Mouse (Mus musculus): Measurements from ENCODE around the gene Rtkn2. TPM values are rescaled to one million over a fixed set of nuclear protein-coding genes. Genes with fewer than 3 reads are reported as not detected.

Rtkn2 gene
- total and polyA plus RNA-seq, 3 experiments, result 0.11 TPM; not detected in 2

GRCm38 (mm10) chr10:67984271-67984943 is 5.0 kb downstream of the Rtkn2 start:
- Histone ChIP-seq H3K36me3 (replicated peaks) (no peaks in the 10 kb centered on the region), H3K4me3 (ENCODE audit: low read depth, low read length) (no peak overlapping the region), H3K9me3 (replicated peaks) (peaks cover 51% of the 10 kb centered on the region), H3K4me1 (ENCODE audit: insufficient read depth, low read depth, low read length) (no peaks in the 10 kb centered on the region), H3K27me3 (ENCODE audit: insufficient read depth, low read length) (no peaks in the 10 kb centered on the region)
- ATAC-seq (ENCODE audit: extremely low read depth, insufficient number of reproducible peaks, low FRiP score, poor library complexity, severe bottlenecking) (no peak), DNase-seq (ENCODE audit: low spot score) (no peak)
- TF ChIP-seq CTCF (IDR thresholded peaks at IDR 0.05; ENCODE audit: low read depth, low read length) (no peak), TAL1 (conservative IDR thresholded peaks at IDR 0.05; ENCODE audit: low read depth, low read length) (no peak), GATA2 (IDR thresholded peaks at IDR 0.05; ENCODE audit: borderline replicate concordance, low read depth, low read length) (no peak), POLR2AphosphoS5 (IDR thresholded peaks at IDR 0.05; ENCODE audit: insufficient replicate concordance, low read depth, low read length) (no peak), GATA1 (IDR thresholded peaks at IDR 0.05; ENCODE audit: borderline replicate concordance, low read length) (no peak)

DNA sequence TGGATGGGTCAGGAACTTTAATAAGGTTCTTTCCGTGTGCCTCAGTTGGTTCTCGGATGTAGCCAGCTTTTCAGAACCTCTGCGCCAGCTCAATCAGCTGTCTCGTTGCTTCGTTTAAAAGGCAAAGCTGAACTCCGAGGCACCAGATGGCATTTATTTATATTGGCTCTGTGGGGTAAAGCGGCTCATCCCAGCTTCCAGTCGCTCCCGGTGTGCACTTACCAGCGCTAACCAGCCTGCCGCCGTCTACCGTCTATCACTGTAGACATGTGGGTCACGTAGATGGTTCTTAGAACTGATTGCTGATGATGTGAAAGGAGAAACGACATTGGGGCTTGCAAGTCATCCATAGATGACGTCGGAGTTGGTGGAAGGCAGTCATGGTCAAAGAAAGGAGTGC is 5.7 kb downstream of the Rtkn2 start:
- DNase-seq (ENCODE audit: low spot score) (no peak), ATAC-seq (ENCODE audit: extremely low read depth, insufficient number of reproducible peaks, low FRiP score, poor library complexity, severe bottlenecking) (no peak)
- Histone ChIP-seq H3K4me1 (ENCODE audit: insufficient read depth, low read depth, low read length) (no peaks in the 10 kb centered on the region), H3K36me3 (replicated peaks) (no peaks in the 10 kb centered on the region), H3K27me3 (ENCODE audit: insufficient read depth, low read length) (no peaks in the 10 kb centered on the region), H3K4me3 (ENCODE audit: low read depth, low read length) (no peak overlapping the region), H3K9me3 (replicated peaks) (peaks cover 45% of the 10 kb centered on the region)
- TF ChIP-seq GATA2 (IDR thresholded peaks at IDR 0.05; ENCODE audit: borderline replicate concordance, low read depth, low read length) (no peak), POLR2AphosphoS5 (IDR thresholded peaks at IDR 0.05; ENCODE audit: insufficient replicate concordance, low read depth, low read length) (no peak), TAL1 (conservative IDR thresholded peaks at IDR 0.05; ENCODE audit: low read depth, low read length) (no peak), CTCF (IDR thresholded peaks at IDR 0.05; ENCODE audit: low read depth, low read length) (no peak), GATA1 (IDR thresholded peaks at IDR 0.05; ENCODE audit: borderline replicate concordance, low read length) (no peak)

- Histone ChIP-seq H3K27me3 (ENCODE audit: insufficient read depth, low read length) (no peaks in the 10 kb centered on the region), H3K4me3 (ENCODE audit: low read depth, low read length) (no peak overlapping the region), H3K4me1 (ENCODE audit: insufficient read depth, low read depth, low read length) (no peaks in the 10 kb centered on the region), H3K36me3 (replicated peaks) (no peaks in the 10 kb centered on the region), H3K9me3 (replicated peaks) (peaks cover 52% of the 10 kb centered on the region)
- DNase-seq (ENCODE audit: low spot score) (no peak), ATAC-seq (ENCODE audit: extremely low read depth, insufficient number of reproducible peaks, low FRiP score, poor library complexity, severe bottlenecking) (no peak)
- TF ChIP-seq POLR2AphosphoS5 (IDR thresholded peaks at IDR 0.05; ENCODE audit: insufficient replicate concordance, low read depth, low read length) (no peak), GATA2 (IDR thresholded peaks at IDR 0.05; ENCODE audit: borderline replicate concordance, low read depth, low read length) (no peak), CTCF (IDR thresholded peaks at IDR 0.05; ENCODE audit: low read depth, low read length) (no peak), TAL1 (conservative IDR thresholded peaks at IDR 0.05; ENCODE audit: low read depth, low read length) (no peak), GATA1 (IDR thresholded peaks at IDR 0.05; ENCODE audit: borderline replicate concordance, low read length) (no peak)
These were observed 16.0 kb downstream of the Rtkn2 start for GRCm38 (mm10) chr10:67995356-67995755.

DNA sequence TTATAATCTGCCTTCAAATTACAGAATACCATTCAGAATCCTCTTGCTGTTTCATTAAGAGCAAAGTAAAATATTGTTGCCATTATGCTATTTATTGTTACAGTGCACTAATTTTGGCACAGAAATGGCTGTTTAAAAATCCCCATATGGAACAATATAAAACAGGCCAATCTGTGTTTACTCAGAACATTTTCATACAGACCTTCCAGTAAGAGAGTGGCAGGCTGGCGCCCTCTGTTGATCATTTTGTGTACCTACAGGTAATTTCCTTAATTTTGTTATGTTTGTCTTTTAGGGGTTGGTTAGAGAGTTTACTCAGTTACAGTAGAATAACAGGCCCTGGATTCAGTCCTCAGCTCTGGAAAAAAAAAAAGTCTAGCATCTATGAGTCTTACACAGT is 16.8 kb downstream of the Rtkn2 start:
- DNase-seq (ENCODE audit: low spot score), result no peak
- H3K36me3 ChIP-seq (replicated peaks), result no peaks in the 10 kb centered on the region
- H3K4me1 ChIP-seq (ENCODE audit: insufficient read depth, low read depth, low read length), result no peaks in the 10 kb centered on the region
- ATAC-seq (ENCODE audit: extremely low read depth, insufficient number of reproducible peaks, low FRiP score, poor library complexity, severe bottlenecking), result no peak
- H3K4me3 ChIP-seq (ENCODE audit: low read depth, low read length), result no peak overlapping the region
- H3K9me3 ChIP-seq (replicated peaks), result peaks cover 46% of the 10 kb centered on the region
- H3K27me3 ChIP-seq (ENCODE audit: insufficient read depth, low read length), result no peaks in the 10 kb centered on the region
- no peak for TF ChIP-seq CTCF (IDR thresholded peaks at IDR 0.05; ENCODE audit: low read depth, low read length)
- TF ChIP-seq GATA2 (IDR thresholded peaks at IDR 0.05; ENCODE audit: borderline replicate concordance, low read depth, low read length), result no peak
- TF ChIP-seq GATA1 (IDR thresholded peaks at IDR 0.05; ENCODE audit: borderline replicate concordance, low read length), result no peak
- TF ChIP-seq TAL1 (conservative IDR thresholded peaks at IDR 0.05; ENCODE audit: low read depth, low read length), result no peak
- TF ChIP-seq POLR2AphosphoS5 (IDR thresholded peaks at IDR 0.05; ENCODE audit: insufficient replicate concordance, low read depth, low read length), result no peak

GRCm38 (mm10) chr10:67998116-67998635 is 18.8 kb downstream of the Rtkn2 start:
- no peak for TF ChIP-seq POLR2AphosphoS5 (IDR thresholded peaks at IDR 0.05; ENCODE audit: insufficient replicate concordance, low read depth, low read length)
- no peak for TF ChIP-seq CTCF (IDR thresholded peaks at IDR 0.05; ENCODE audit: low read depth, low read length)
- no peak for TF ChIP-seq GATA2 (IDR thresholded peaks at IDR 0.05; ENCODE audit: borderline replicate concordance, low read depth, low read length)
- no peak for TF ChIP-seq TAL1 (conservative IDR thresholded peaks at IDR 0.05; ENCODE audit: low read depth, low read length)
- TF ChIP-seq GATA1 (IDR thresholded peaks at IDR 0.05; ENCODE audit: borderline replicate concordance, low read length), result no peak
- no peak overlapping the region for H3K4me3 ChIP-seq (ENCODE audit: low read depth, low read length)
- ATAC-seq (ENCODE audit: extremely low read depth, insufficient number of reproducible peaks, low FRiP score, poor library complexity, severe bottlenecking) (no peak), DNase-seq (ENCODE audit: low spot score) (no peak)
- H3K27me3 ChIP-seq (ENCODE audit: insufficient read depth, low read length), result no peaks in the 10 kb centered on the region
- no peaks in the 10 kb centered on the region for H3K4me1 ChIP-seq (ENCODE audit: insufficient read depth, low read depth, low read length)
- no peaks in the 10 kb centered on the region for H3K36me3 ChIP-seq (replicated peaks)
- H3K9me3 ChIP-seq (replicated peaks), result peaks cover 52% of the 10 kb centered on the region

DNA sequence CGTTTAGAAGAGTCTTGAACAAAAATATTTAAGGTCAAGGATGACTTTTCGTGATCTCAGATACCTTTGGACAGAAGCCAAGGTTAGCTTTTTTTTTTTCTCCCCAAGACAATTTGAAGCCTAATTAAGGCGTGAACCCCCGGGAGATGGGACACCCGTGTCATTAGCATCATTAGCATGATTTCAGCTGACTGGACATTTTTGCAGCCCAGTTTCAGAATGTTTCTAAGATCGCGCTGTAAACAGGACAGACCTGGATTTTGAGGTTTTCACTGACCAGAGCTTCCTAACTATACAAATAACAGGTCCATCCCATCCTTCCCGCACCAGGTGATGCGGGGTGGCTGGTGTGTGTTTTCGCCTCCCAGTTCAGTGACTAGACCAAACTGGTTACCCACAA is 19.8 kb downstream of the Rtkn2 start:
- ATAC-seq (ENCODE audit: extremely low read depth, insufficient number of reproducible peaks, low FRiP score, poor library complexity, severe bottlenecking), result no peak
- TF ChIP-seq TAL1 (conservative IDR thresholded peaks at IDR 0.05; ENCODE audit: low read depth, low read length), result no peak
- TF ChIP-seq CTCF (IDR thresholded peaks at IDR 0.05; ENCODE audit: low read depth, low read length), result no peak
- TF ChIP-seq GATA1 (IDR thresholded peaks at IDR 0.05; ENCODE audit: borderline replicate concordance, low read length), result no peak
- no peak for TF ChIP-seq POLR2AphosphoS5 (IDR thresholded peaks at IDR 0.05; ENCODE audit: insufficient replicate concordance, low read depth, low read length)
- no peak for TF ChIP-seq GATA2 (IDR thresholded peaks at IDR 0.05; ENCODE audit: borderline replicate concordance, low read depth, low read length)
- H3K4me1 ChIP-seq (ENCODE audit: insufficient read depth, low read depth, low read length), result no peaks in the 10 kb centered on the region

More for the DNA sequence above, 19.8 kb downstream of the Rtkn2 start:
- no peak for DNase-seq (ENCODE audit: low spot score)
- H3K9me3 ChIP-seq (replicated peaks), result peaks cover 50% of the 10 kb centered on the region
- no peaks in the 10 kb centered on the region for H3K36me3 ChIP-seq (replicated peaks)
- H3K27me3 ChIP-seq (ENCODE audit: insufficient read depth, low read length), result no peaks in the 10 kb centered on the region
- no peak overlapping the region for H3K4me3 ChIP-seq (ENCODE audit: low read depth, low read length)

All from G1E (cell line).